Mouse (Mus musculus): ENCODE data around the gene Slco1a6. TPM values are rescaled to one million over a fixed set of nuclear protein-coding genes. Genes with fewer than 3 reads are reported as not detected.

Slco1a6 gene
- polyA plus RNA-seq, 1 experiment from 2014 or later, result not detected

Other genes with a start within 250 kb of the Slco1a6 start
- gene Gm6614, start 197.1 kb downstream of the Slco1a6 start, polyA plus RNA-seq (2015; fragmentation: Nextera tagmentation; extraction: Ambion mirVana), result not detected in 2 replicates
- not detected in 2 replicates for gene Iapp, start 89.9 kb upstream of the Slco1a6 start, polyA plus RNA-seq (2015; fragmentation: Nextera tagmentation; extraction: Ambion mirVana)
- gene Slco1a5, start 114.5 kb upstream of the Slco1a6 start, polyA plus RNA-seq (2015; fragmentation: Nextera tagmentation; extraction: Ambion mirVana), result 0.56 and 0.78 TPM in 2 replicates
- 15.8 and 16.7 TPM in 2 replicates for gene Pyroxd1, start 137.1 kb upstream of the Slco1a6 start, polyA plus RNA-seq (2015; fragmentation: Nextera tagmentation; extraction: Ambion mirVana)
- gene Recql, start 178.6 kb upstream of the Slco1a6 start, polyA plus RNA-seq (2015; fragmentation: Nextera tagmentation; extraction: Ambion mirVana), result 25.8 and 26.5 TPM in 2 replicates
- 130 and 132 TPM in 2 replicates for gene Golt1b, start 178.7 kb upstream of the Slco1a6 start, polyA plus RNA-seq (2015; fragmentation: Nextera tagmentation; extraction: Ambion mirVana)
- gene Spx, start 204.9 kb upstream of the Slco1a6 start, polyA plus RNA-seq (2015; fragmentation: Nextera tagmentation; extraction: Ambion mirVana), result 0.65 and 0.76 TPM in 2 replicates

Measured in limb, embryonic 15.5 days (tissue).